Mouse (Mus musculus) heart, embryonic 14.5 days (tissue): ENCODE data around the gene Sptb. TPM values are rescaled to one million over a fixed set of nuclear protein-coding genes. Genes with fewer than 3 reads are reported as not detected.

Source experiments
- ATAC-seq: fragments of 200-750 bp; cut with Nextera tagmentation; 2 replicates; pipeline ENCODE4 v1.8.0; 2017; ENCODE audit warnings: low read depth, moderate TSS enrichment; ENCODE audit not compliant: insufficient number of reproducible peaks, insufficient read depth, low FRiP score
- H3K27ac ChIP-seq, 2 experiments: fragments of 200-500 bp in 1 of 2; fragments of 300-500 bp in 1 of 2; sonication (generic) in 1 of 2; replicated peaks in 1 of 2; 2 replicates each; pipeline ENCODE4 v1.5.1; 2012 to 2014; ENCODE audit warnings: low read depth in 2 of 2, low read length in 2 of 2, control low read depth in 1 of 2, mild to moderate bottlenecking in 1 of 2, mixed read lengths in 1 of 2; ENCODE audit not compliant: control insufficient read depth in 1 of 2, insufficient read depth in 1 of 2
- H3K27me3 ChIP-seq: fragments of 300-500 bp; sonication (generic); 2 replicates; pipeline ENCODE4 v1.6.1; 2014; ENCODE audit warnings: mild to moderate bottlenecking, low read length, control low read depth; ENCODE audit not compliant: control insufficient read depth, insufficient read depth
- H3K36me3 ChIP-seq: fragments of 300-500 bp; sonication (generic); 2 replicates; pipeline ENCODE4 v1.6.1; 2014; ENCODE audit warnings: mild to moderate bottlenecking, control low read depth, low read length, mixed read lengths; ENCODE audit not compliant: control insufficient read depth, insufficient read depth
- H3K4me1 ChIP-seq, 2 experiments: fragments of 200-500 bp in 1 of 2; fragments of 300-500 bp in 1 of 2; sonication (generic) in 1 of 2; 2 replicates each; pipeline ENCODE4 v1.6.1; 2012 to 2014; ENCODE audit warnings: low read length in 2 of 2, control low read depth in 1 of 2, mixed read lengths in 1 of 2; ENCODE audit not compliant: control insufficient read depth in 2 of 2, insufficient read depth in 2 of 2
- H3K4me2 ChIP-seq: fragments of 300-500 bp; sonication (generic); 2 replicates; pipeline ENCODE4 v1.6.1; 2014; ENCODE audit warnings: mild to moderate bottlenecking, low read length
- H3K4me3 ChIP-seq, 2 experiments: fragments of 200-500 bp in 1 of 2; fragments of 300-500 bp in 1 of 2; sonication (generic) in 1 of 2; 2 replicates each; pipeline ENCODE4 v1.5.1; 2012 to 2014; ENCODE audit warnings: low read length in 2 of 2, mild to moderate bottlenecking in 2 of 2, control low read depth in 1 of 2, low read depth in 1 of 2, moderate library complexity in 1 of 2; ENCODE audit not compliant: control insufficient read depth in 1 of 2, insufficient read depth in 1 of 2
- H3K9ac ChIP-seq: fragments of 300-500 bp; sonication (generic); 2 replicates; pipeline ENCODE4 v1.6.1; 2014; ENCODE audit warnings: mild to moderate bottlenecking, low read length
- H3K9me3 ChIP-seq: fragments of 300-500 bp; sonication (generic); 2 replicates; pipeline ENCODE4 v1.6.1; 2016; ENCODE audit warnings: low read length, control low read depth; ENCODE audit not compliant: control insufficient read depth
- WGBS: fragments of 180-500 bp; shearing (Covaris S2); extraction: QIAGEN DNeasy Blood & Tissue Kit; methylation state at CpG from one replicate; pipeline ENCODE4 v1.1.7; 2014; 5-methylcytosine and 5-hydroxymethylcytosine counted together
- polyA plus RNA-seq: library from polyadenylated mRNA; unstranded; fragments of >200 nt; fragmentation: Nextera tagmentation; extraction: Ambion mirVana; gene quantifications from 2 replicates; pipeline ENCODE4 v1.2.1, GENCODE M21; 2014

Sptb gene
- polyA plus RNA-seq, 1 experiment from 2014 or later: 7.4 TPM

- Histone ChIP-seq H3K27ac (no peak overlapping the region), H3K4me1 (peaks cover 30 to 35% of the 10 kb centered on the region in 2 experiments), H3K4me2 (peak overlapping the region; percentile 13; the same call in 1 of the 2 replicates), H3K36me3 (no peaks in the 10 kb centered on the region), H3K9me3 (no peaks in the 10 kb centered on the region), H3K9ac (no peak overlapping the region), H3K27me3 (no peaks in the 10 kb centered on the region), H3K4me3 (no peak overlapping the region)
- WGBS: 82% methylated on average over 6 of the region's 6 CpGs
- ATAC-seq: no peak
Observed at GRCm38 (mm10) chr12:76541879-76542278, 168.5 kb downstream of the Sptb start.

- peak overlapping the region; percentile 13; the same call in 1 of the 2 replicates for H3K4me2 ChIP-seq
- H3K4me1 ChIP-seq: peaks cover 29 to 35% of the 10 kb centered on the region in 2 experiments
- H3K9me3 ChIP-seq: no peaks in the 10 kb centered on the region
- no peak overlapping the region for H3K4me3 ChIP-seq
- no peaks in the 10 kb centered on the region for H3K36me3 ChIP-seq
- H3K9ac ChIP-seq: no peak overlapping the region
- 36% methylated on average over 8 of the region's 8 CpGs for WGBS
- ATAC-seq: no peak
- H3K27ac ChIP-seq: no peak overlapping the region
- no peaks in the 10 kb centered on the region for H3K27me3 ChIP-seq
Observed at GRCm38 (mm10) chr12:76541475-76541874, 168.9 kb downstream of the Sptb start.

GRCm38 (mm10) chr12:76540701-76541221 lies 169.6 kb downstream of the Sptb start:
- H3K27ac ChIP-seq: no peak overlapping the region
- 75% methylated on average over 10 of the region's 10 CpGs for WGBS

GRCm38 (mm10) chr12:76540169-76540568 lies 170.2 kb downstream of the Sptb start:
- WGBS: 90% methylated on average over 3 of the region's 3 CpGs
- H3K27ac ChIP-seq: no peak overlapping the region
- no peak overlapping the region for H3K4me3 ChIP-seq
- no peak overlapping the region for H3K4me2 ChIP-seq
- H3K4me1 ChIP-seq: peaks cover 29 to 35% of the 10 kb centered on the region in 2 experiments
- no peak overlapping the region for H3K9ac ChIP-seq
- no peaks in the 10 kb centered on the region for H3K9me3 ChIP-seq
- ATAC-seq: no peak
- H3K27me3 ChIP-seq: no peaks in the 10 kb centered on the region
- H3K36me3 ChIP-seq: no peaks in the 10 kb centered on the region

More at GRCm38 (mm10) chr12:76540701-76541221, 169.6 kb downstream of the Sptb start:
- Histone ChIP-seq H3K4me1 (peaks cover 27 to 35% of the 10 kb centered on the region in 2 experiments), H3K9me3 (no peaks in the 10 kb centered on the region), H3K27me3 (no peaks in the 10 kb centered on the region), H3K36me3 (no peaks in the 10 kb centered on the region), H3K4me3 (no peak overlapping the region), H3K9ac (no peak overlapping the region), H3K4me2 (no peak overlapping the region)
- no peak for ATAC-seq

- peaks cover 32 to 48% of the 10 kb centered on the region in 2 experiments for H3K4me1 ChIP-seq
- H3K9me3 ChIP-seq: no peaks in the 10 kb centered on the region
- 75% methylated on average over 8 of the region's 8 CpGs for WGBS
- no peak overlapping the region for H3K9ac ChIP-seq
- H3K4me2 ChIP-seq: peak overlapping the region; percentile 91; the same call in 1 of the 2 replicates
- H3K4me3 ChIP-seq: no peak overlapping the region
- H3K27me3 ChIP-seq: no peaks in the 10 kb centered on the region
- ATAC-seq: no peak
- H3K36me3 ChIP-seq: no peaks in the 10 kb centered on the region
- peak overlapping the region in 1 of 2 experiments; percentile 91; a peak in 3 of 4 replicates for H3K27ac ChIP-seq
Observed at GRCm38 (mm10) chr12:76537434-76537833, 172.9 kb downstream of the Sptb start.

- peak overlapping the region; percentile 93 for H3K9ac ChIP-seq
Observed at GRCm38 (mm10) chr12:76536591-76537153, 173.7 kb downstream of the Sptb start.

GRCm38 (mm10) chr12:76535471-76535900 lies 174.9 kb downstream of the Sptb start:
- Histone ChIP-seq H3K4me2 (peak overlapping the region; percentile 91), H3K27ac (peak overlapping the region; percentile 28 to 91; a peak in 2 of 4 replicates), H3K4me3 (peak overlapping the region; percentile 7 to 83), H3K27me3 (peaks cover 13% of the 10 kb centered on the region; the same call in 1 of the 2 replicates), H3K9me3 (no peaks in the 10 kb centered on the region), H3K4me1 (peaks cover 32 to 46% of the 10 kb centered on the region in 2 experiments), H3K36me3 (no peaks in the 10 kb centered on the region), H3K9ac (peak overlapping the region; percentile 93)
- WGBS: 37% methylated on average over 9 of the region's 9 CpGs
- no peak for ATAC-seq

More at GRCm38 (mm10) chr12:76536591-76537153, 173.7 kb downstream of the Sptb start:
- Histone ChIP-seq H3K27ac (peak overlapping the region; percentile 42 to 91), H3K4me3 (no peak overlapping the region), H3K4me2 (peak overlapping the region; percentile 91), H3K4me1 (peaks cover 36 to 52% of the 10 kb centered on the region in 2 experiments), H3K36me3 (no peaks in the 10 kb centered on the region), H3K27me3 (peaks cover 8% of the 10 kb centered on the region; the same call in 1 of the 2 replicates), H3K9me3 (no peaks in the 10 kb centered on the region)
- WGBS: 39% methylated on average over 8 of the region's 8 CpGs
- no peak for ATAC-seq
